Mouse (Mus musculus) liver, adult (tissue): ENCODE measurements around the gene Apbb2.

Experiments
- GATA4 ChIP-seq: IDR thresholded peaks from 2 replicates; pipeline ENCODE4 v1.6.1; 2014; ENCODE audit warnings: mild to moderate bottlenecking, low read length; ENCODE audit not compliant: insufficient replicate concordance

The Apbb2 gene

DNA sequence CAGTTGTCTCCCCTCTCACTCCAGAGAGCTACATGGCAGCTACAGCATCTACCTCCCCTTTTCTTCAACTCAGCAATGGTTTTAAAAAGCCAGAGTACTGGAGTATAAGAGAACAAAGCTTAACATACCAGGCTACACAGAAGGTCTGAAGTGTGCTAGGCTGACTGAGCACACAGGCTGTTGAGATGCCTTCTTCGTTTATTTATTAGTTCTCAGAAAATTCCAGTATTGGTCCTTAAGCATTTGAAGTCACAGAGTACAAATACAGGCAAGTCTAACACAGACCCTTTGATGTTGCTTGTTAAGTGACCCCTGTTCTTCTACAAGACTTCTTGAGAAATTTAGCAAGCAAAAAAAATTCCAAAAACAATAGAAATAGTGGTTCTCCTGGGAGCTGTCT is 120.4 kb downstream of the Apbb2 start:
- TF ChIP-seq GATA4, result no peak

DNA sequence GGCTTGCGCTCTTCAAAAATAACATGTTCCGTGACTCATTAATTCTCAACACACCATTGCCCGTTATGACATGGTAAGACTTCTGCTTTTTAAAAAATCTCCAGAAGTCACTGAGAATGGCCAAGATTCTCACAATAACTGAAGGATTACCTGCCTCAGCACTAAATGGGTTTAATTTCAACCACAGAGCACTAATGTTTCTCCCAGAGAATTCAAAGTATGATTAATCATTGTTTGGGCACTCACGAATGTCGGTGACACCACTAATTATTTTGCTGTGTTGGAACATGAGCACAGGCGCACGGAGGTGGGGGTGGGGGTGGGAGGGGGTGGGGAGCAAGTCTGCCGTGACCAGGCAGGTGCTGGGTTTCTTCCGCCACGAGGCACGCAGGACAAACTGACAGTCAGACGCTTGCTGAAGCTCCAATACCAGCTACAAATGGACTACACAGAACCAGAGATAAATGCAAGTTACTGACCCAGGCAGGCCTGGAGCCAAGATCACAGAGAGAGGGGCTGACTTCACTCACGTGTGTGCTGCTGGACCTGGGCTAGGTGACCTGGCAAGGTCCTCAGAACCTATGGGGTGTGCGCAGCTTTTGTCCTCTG is 121.0 kb downstream of the Apbb2 start:
- no peak for TF ChIP-seq GATA4

DNA sequence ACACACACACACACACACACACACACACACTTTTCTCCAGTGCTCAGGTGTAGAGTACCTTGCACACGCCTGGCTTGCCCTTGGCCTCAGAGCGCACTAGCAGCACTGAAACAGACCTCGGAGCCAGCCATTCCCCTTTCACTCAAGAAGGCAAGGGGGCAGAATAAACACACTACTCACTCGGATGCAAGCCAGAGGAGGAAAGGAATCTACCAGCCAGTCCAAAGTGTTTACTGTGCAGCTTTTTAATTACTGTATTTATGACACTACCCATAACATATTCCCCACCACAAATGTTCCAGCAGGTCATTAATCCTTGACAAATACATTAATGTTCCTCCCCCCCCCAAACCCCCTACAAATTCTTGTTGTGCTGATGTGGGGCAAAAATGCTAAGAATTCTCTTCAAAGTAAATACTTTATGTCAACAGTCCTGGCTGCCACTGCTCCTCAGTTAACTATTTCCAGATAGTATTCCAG is 121.7 kb downstream of the Apbb2 start:
- TF ChIP-seq GATA4, result no peak

DNA sequence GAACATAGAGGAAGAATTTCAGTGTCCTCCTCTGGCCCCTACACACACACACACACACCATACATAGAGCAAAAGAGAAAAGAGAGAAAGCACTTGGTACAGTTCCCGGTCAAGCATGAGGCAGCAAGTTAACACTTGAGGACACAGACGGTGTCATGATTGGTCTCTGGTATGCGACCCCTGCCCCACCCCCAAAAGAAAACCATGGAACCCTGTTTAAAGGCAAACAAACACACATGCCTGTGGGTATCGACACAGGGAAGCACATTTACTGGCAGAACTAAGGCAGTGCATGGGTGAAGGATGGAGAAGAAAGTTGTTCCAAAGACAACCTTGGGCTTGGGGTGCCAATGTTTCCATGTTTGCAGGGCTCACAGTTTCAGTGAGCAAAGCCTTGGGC is 123.9 kb downstream of the Apbb2 start:
- no peak for TF ChIP-seq GATA4

DNA sequence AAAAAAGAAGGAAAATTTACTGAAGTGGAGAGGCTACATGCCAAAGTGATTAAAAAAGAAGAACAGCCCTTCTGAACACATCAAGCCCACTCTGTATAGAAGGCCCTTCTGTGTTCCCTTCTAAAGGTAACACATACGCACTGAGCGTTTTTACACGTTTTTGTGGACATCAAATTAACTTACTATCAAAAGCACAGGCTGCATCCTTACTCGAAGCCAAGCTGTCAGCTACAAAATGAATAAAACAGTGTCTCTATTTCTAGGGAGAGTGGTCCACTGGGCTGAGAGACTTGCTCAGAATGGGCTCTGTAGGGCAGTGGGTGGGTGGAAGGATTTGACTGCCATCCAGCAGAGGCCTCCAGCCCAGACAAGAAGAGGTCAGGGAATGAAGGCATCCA is 126.0 kb downstream of the Apbb2 start:
- TF ChIP-seq GATA4, result no peak

DNA sequence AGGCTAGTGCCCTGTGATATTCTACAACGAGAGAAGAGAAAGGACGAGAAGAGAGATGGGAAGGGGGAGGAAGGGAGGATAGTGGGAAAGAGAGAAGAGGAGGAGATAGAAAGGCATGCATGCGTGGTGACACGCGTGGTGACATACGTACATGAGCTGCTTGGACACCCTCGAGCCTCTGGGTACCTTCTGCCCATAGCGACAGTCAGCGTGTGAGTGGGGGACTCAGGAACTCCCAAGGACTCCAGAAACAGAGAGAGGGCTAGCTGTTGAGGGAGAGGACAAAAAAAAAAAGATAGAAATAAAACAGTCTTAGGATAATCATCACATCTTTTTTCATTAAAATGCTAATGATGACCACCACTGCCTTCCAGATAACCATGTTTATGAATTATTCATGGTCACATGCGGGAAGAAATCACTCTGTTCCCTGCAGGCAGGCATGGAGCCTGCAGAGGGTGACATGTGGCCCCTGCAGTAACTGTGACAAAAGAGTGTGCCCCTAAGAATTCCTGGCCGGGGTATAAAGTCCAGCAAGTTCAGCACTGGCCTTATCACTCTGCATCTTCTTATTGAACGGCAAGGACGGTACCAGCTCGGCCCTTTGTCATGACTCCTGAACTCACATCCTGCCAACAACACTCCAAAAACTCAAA is 126.5 kb downstream of the Apbb2 start:
- no peak for TF ChIP-seq GATA4

DNA sequence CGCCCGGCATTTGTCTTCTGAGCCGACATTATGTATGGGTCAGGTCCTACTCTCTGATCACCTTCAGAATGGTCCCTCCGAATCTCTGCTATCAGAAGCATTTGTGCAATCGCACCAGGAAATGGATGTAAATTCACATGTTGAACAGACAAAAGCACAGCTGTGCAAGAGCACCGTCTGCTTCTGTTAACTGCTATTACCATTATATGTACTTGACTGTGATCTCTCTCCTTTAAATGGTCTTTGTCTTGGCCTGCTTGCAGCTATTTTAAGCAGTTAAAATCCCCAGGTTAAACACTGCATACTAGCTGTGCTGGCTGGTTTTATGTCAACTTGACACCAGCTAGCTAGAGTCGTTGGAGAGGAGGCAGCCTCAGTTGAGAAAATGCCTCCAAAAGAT is 132.6 kb downstream of the Apbb2 start:
- no peak for TF ChIP-seq GATA4

DNA sequence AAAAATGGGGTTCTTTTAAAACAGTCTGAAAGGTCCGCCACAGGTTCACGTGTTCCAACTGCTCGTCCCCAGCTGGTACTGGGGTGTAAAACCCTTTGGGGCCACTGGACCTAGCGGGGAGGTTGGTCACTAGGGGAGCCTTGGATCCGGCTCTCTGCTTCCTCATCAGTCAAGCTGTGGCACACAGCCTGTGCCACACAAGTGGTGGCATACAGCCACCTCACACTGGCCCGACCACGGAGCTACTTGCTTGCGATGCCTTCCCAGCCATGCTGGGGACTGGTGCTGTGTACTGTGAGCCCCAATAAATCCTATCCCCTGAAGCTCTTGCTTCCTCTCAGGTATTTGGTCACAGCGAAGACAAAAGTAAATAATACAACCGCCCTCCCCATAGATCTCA is 142.3 kb downstream of the Apbb2 start:
- TF ChIP-seq GATA4, result no peak

DNA sequence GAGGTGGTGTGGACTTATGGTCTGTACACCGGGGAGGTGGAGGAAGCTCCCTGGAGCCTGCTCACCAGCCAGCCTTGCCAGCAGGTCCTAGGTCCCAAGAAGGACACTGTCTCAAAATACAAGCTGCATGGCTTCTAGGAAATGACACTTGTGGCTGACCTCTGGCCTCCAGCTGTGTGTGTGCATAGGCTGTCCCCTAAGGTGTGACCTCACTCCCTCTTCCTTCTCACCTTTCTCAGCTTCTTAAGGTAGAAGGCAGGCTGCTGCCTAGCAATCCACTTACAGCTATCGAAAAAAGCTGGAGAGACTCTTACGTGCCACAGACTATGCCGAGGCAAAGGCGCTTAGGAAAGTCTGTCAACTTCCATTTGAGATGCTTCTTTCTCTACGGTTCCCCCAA is 142.8 kb downstream of the Apbb2 start:
- no peak for TF ChIP-seq GATA4

DNA sequence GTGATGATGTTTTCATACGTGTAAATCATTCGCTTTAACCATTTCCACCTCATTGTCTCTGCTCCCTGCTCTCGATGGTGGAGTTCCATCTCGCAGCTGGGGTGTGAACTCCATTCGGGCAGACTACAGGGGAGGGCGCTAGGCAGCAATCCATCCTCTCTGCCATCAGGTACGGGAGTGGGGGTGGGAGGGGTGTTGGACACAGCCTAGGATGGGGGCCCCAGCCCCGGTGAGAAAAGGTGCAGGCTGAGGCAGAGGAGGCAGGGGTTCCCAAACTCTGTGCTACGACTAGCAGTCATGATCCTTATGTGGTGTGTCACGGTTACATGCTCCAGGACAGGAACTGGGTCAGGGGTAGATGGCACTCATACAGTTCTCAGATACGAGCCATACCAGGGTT is 144.4 kb downstream of the Apbb2 start:
- no peak for TF ChIP-seq GATA4

DNA sequence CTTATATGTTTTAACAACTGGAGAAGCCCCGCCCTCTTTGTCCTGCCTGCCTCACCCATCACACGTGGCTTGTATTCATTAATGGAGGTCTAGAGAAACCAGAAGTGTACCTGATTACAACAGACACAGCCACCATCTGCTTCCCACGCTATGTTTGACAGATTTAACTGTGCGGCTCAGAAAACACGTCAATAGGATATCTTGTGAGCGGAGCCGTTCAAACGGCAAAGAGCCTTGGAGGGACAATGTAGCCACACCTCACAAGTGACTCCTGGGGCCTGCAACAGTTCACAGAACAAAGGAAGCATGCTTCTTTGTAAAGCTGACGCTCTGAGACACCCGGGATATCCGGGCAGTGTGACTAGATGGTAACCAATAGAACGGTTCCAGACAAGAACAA is 145.0 kb downstream of the Apbb2 start:
- TF ChIP-seq GATA4, result no peak

DNA sequence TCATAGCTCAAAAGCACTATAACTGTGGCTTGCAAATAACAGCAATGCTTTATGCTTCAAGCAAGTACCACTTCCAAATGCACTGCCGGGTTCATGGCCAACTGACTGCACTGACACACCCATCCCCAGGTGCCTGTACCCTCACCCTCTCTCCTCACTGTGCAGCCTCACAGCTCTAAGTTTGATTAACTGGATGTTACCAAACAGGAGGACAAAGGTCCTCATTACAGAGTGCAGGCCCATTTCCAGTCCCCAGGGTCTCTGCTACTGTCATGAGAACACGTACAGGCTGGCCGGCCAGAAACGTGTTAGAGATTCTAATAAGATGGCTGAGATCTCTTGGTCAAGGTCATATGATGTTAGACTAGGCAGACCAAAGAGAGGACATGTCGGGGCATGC is 147.7 kb downstream of the Apbb2 start:
- no peak for TF ChIP-seq GATA4

DNA sequence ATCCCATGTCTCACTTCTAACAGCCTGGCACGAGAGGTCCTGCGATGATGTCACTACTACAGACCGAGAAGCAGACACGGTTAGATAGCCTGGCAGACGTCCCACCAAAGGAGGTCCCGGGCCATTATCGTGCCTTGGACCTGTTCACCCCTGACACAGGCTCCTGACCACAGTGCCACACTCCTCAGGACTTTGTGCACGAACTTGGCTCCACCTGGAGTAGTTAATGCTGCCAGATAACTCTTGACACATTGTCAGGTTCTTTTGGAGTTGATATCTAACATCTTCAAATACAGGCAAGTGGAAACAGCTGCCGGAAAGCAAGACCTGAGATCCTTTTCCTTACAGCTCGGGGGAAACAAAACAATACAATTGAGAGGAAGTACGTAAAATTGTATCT is 148.9 kb downstream of the Apbb2 start:
- TF ChIP-seq GATA4, result peak; percentile 31; the same call in 1 of the 2 replicates

DNA sequence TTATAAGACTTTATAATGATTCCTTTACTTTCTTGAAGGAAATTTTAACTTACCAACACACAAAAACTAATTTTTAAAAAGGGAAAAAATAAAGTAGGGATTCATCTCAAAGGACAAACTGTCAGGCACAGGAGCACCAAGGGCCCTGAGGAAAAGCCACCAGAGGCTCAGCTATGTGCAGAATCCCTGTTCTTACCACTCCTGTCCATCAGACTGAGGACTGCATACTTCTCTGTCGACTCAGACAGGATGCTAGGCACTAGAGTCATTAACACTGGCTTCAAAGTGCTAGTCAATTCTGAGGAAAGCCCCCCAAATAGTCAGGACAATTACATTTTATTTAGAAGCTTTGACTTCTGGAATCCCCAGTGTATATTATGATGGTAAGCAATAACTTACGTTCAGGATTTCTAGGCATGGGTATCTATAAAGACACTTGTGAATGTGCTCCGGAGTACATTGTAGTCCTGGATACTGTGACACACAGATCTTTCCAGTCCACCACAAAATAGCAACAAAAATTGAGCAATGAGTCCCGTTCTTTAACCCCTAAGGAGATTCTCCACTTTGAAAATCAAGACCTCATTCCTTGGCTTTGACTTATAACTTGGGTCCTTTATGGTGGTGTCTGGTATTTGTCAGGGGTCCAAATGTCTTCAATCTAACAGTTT is 150.1 kb downstream of the Apbb2 start:
- no peak for TF ChIP-seq GATA4

DNA sequence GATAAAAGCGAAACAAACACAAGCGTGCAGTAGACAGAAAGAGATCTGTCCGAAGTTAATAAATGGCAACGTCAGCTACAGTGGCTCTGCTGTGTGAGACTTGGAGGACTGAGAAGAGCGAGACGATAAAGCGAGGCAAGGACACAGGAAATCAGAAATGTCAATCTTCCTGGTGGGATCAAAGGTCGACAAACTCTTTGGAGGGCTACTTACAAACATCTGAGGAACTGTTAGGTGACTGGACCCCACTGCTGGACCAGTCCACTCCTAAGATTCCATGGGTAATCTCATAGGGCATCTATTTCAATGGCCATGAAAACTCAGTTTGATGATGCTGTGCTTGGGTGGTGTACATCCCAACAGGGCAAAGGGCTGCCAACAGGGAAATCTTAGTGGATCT is 155.9 kb downstream of the Apbb2 start:
- no peak; the same call in 1 of the 2 replicates for TF ChIP-seq GATA4

DNA sequence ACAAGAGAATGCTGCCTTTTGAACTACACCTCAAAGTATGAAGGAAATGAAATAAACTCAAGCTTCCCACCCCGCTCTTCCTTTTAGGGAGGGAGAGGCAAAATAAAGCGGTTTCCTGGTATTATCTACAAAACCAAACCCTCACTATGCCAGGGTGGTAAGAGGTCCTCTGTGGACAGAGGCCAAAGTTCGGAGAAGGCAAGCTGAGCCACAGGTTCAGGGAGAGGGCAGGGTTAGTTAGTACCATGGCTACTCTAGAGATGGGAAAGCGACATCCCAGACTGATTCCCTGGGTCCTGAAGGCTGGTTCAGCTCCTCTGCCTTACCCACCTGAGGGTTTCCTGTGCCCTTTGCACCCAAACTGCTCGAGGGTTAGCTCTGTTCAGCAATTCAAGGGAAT is 159.7 kb downstream of the Apbb2 start:
- no peak; the same call in 1 of the 2 replicates for TF ChIP-seq GATA4

DNA sequence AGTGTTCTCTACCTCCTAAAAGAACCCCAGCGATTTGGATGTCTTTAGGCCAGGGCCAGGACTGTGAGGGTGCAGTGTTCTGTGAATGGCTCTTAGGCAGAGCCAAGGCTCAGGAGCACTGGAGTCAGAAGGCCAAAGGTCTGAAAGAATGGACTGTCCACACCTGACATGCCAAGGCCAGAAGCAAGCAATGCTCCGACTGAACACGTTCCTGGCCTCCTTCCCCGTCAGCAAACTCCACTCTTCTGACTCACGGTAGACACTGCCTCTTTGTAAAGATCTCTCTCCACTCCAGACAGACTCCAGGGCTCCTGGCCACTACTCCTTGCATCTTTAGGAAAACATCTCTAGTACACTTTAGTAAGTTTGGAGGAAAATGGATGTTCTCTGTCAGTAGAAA is 163.3 kb downstream of the Apbb2 start:
- no peak for TF ChIP-seq GATA4

DNA sequence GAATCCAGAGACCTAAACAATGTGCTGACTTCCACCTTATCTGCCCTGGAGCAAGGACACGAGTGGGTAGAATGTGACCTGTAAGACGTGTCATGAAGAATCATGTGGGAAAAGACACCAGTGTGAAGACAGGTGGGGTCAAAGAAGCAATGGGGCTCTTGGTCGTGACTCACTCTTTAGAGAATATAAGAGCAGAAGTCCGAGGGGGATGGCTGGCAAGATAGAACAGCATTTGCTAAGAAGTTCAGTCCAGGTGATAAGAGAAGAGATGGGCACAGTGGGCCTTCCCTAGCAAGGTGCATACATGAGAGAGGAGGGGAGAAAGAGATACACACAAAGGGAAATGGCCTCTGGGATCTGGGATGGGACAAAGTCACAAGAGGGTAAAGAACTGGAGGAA is 163.8 kb downstream of the Apbb2 start:
- no peak for TF ChIP-seq GATA4
